Comparison of ENCODE assay signal across 8 mouse cellular contexts in the genomic region with DNA sequence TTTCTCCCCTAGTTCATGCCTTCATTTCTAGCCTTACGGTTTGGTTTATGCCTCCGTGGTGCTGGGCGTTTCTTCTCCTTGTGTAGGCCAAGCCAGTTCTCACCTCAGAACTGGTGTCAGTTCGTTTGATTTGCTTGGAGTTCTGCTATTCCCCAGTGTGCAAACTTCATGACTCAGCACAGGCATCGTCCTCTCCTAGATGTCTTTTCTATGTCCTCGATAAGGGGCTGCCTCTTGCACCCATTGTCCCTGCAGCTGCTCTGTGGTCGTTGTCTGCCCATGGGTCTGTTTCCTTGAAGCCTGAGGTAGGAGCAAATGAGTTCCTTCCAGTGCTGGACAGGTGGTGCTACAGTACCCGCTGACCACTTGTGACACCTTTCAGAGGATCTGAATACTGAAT. TPM values are rescaled to one million over a fixed set of nuclear protein-coding genes. Genes with fewer than 3 reads are reported as not detected.
DNase-seq lines count a peak whose midpoint lies in the region; ATAC-seq and TF ChIP-seq lines count a peak whose summit lies in the region.

No protein-coding gene starts in this region.

- peak overlapping the region; percentile 76 for H3K4me3 ChIP-seq in lung, embryonic 14.5 days (ENCODE audit: low read depth, low read length)
- peak overlapping the region; percentile 87 for H3K4me3 ChIP-seq in embryonic facial prominence, embryonic 10.5 days
- peak overlapping the region; percentile 82 for H3K4me3 ChIP-seq in hindbrain, embryonic 12.5 days
- peak overlapping the region; percentile 97 for H3K4me3 ChIP-seq in megakaryocyte, embryonic 14.5 days (replicated peaks)

- no peak for ATAC-seq in lung, embryonic 14.5 days (ENCODE audit: insufficient read depth)
- no peak for ATAC-seq in hindbrain, embryonic 12.5 days (ENCODE audit: low FRiP score)

- peak overlapping the region; percentile 90 for H3K9ac ChIP-seq in lung, embryonic 14.5 days
- peak overlapping the region; percentile 95 for H3K9ac ChIP-seq in hindbrain, embryonic 12.5 days

- no peak for DNase-seq in lung, embryonic 14.5 days
- no peak for DNase-seq in lung, adult 18-20 months
- no peak for DNase-seq in embryonic facial prominence, embryonic 10.5 days (ENCODE audit: low spot score)
- DNase-seq in right cerebral cortex, postnatal 25 days, result no peak
- DNase-seq in c-Kit-positive CD71-positive TER-119-positive erythroid progenitor cells, embryonic 14.5 days (ENCODE audit: low spot score), result no peak
- DNase-seq in left cerebral cortex, postnatal 10 days (ENCODE audit: extremely low spot score in 1 of 2, low spot score in 2 of 2), result no peak

- intact Hi-C loops in left cerebral cortex, postnatal 10 days (cut with DNase I), result no loop called here

- TF ChIP-seq CTCF in lung, embryonic 14.5 days (IDR thresholded peaks at IDR 0.05; ENCODE audit: low read depth), result no peak

- H3K4me2 ChIP-seq in lung, embryonic 14.5 days, result peak overlapping the region; percentile 93
- peak overlapping the region; percentile 80 for H3K4me2 ChIP-seq in hindbrain, embryonic 12.5 days (replicated peaks)

- no peaks in the 10 kb centered on the region for H3K4me1 ChIP-seq in lung, embryonic 14.5 days (ENCODE audit: insufficient read depth)
- H3K4me1 ChIP-seq in embryonic facial prominence, embryonic 10.5 days, result peaks cover 21% of the 10 kb centered on the region
- H3K4me1 ChIP-seq in hindbrain, embryonic 12.5 days, result peaks cover 16% of the 10 kb centered on the region
- H3K4me1 ChIP-seq in megakaryocyte, embryonic 14.5 days, result peaks cover 29% of the 10 kb centered on the region

- H3K9me3 ChIP-seq in lung, embryonic 14.5 days (ENCODE audit: low read depth, low read length), result no peaks in the 10 kb centered on the region
- H3K9me3 ChIP-seq in embryonic facial prominence, embryonic 10.5 days, result no peaks in the 10 kb centered on the region
- H3K9me3 ChIP-seq in hindbrain, embryonic 12.5 days (replicated peaks), result no peaks in the 10 kb centered on the region
- no peaks in the 10 kb centered on the region for H3K9me3 ChIP-seq in megakaryocyte, embryonic 14.5 days

- no peaks in the 10 kb centered on the region for H3K27me3 ChIP-seq in lung, embryonic 14.5 days (ENCODE audit: insufficient read depth, low read length)
- H3K27me3 ChIP-seq in embryonic facial prominence, embryonic 10.5 days (replicated peaks; ENCODE audit: low read depth, poor library complexity, severe bottlenecking), result no peaks in the 10 kb centered on the region
- H3K27me3 ChIP-seq in hindbrain, embryonic 12.5 days, result no peaks in the 10 kb centered on the region
- no peaks in the 10 kb centered on the region for H3K27me3 ChIP-seq in megakaryocyte, embryonic 14.5 days (replicated peaks)

- peak overlapping the region; percentile 86; the same call in 1 of the 2 replicates for H3K27ac ChIP-seq in lung, embryonic 14.5 days (ENCODE audit: low read depth)
- H3K27ac ChIP-seq in embryonic facial prominence, embryonic 10.5 days (replicated peaks), result peak overlapping the region; percentile 96
- peak overlapping the region; percentile 86 for H3K27ac ChIP-seq in hindbrain, embryonic 12.5 days

- peaks cover 18% of the 10 kb centered on the region for H3K36me3 ChIP-seq in lung, embryonic 14.5 days (ENCODE audit: insufficient read depth)
- peaks cover 39% of the 10 kb centered on the region for H3K36me3 ChIP-seq in embryonic facial prominence, embryonic 10.5 days (replicated peaks)
- H3K36me3 ChIP-seq in hindbrain, embryonic 12.5 days, result peaks cover 17% of the 10 kb centered on the region
- peaks cover 53% of the 10 kb centered on the region for H3K36me3 ChIP-seq in megakaryocyte, embryonic 14.5 days (replicated peaks; ENCODE audit: low read length)

- 14% methylated on average over 8 of the region's 8 CpGs for WGBS in lung, embryonic 14.5 days
- WGBS in embryonic facial prominence, embryonic 10.5 days, result 26% methylated on average over 8 of the region's 8 CpGs
- 22% methylated on average over 8 of the region's 8 CpGs for WGBS in hindbrain, embryonic 12.5 days

RNA-seq across cellular contexts. Expression of a gene that starts 0.8 kb away (rescaled TPM):
- 31.1 and 31.4 TPM in 2 replicates for polyA plus RNA-seq in lung, embryonic 14.5 days (2014; fragmentation: Nextera tagmentation; extraction: Ambion mirVana)
- 31.4 and 34.7 TPM in 2 replicates for polyA plus RNA-seq in embryonic facial prominence, embryonic 10.5 days (2016; fragmentation: Nextera tagmentation; extraction: Ambion mirVana)
- 24.7 and 29.7 TPM in 2 replicates for polyA plus RNA-seq in hindbrain, embryonic 12.5 days (2016; fragmentation: Nextera tagmentation; extraction: Ambion mirVana)
- polyA plus RNA-seq in megakaryocyte, embryonic 14.5 days (2012; ENCODE audit: insufficient read depth, low replicate concordance), result 24.8 and 45.3 TPM in 2 replicates
- 10 to 100 TPM; 31.7 to 35.9 TPM for total RNA-seq in left cerebral cortex, postnatal 10 days (2021)

RNA-seq across cellular contexts. Expression of a gene that starts 41.3 kb away (rescaled TPM):
- polyA plus RNA-seq in lung, embryonic 14.5 days (2014; fragmentation: Nextera tagmentation; extraction: Ambion mirVana), result 14.3 and 15.7 TPM in 2 replicates
- 25.0 and 25.8 TPM in 2 replicates for polyA plus RNA-seq in embryonic facial prominence, embryonic 10.5 days (2016; fragmentation: Nextera tagmentation; extraction: Ambion mirVana)
- polyA plus RNA-seq in hindbrain, embryonic 12.5 days (2016; fragmentation: Nextera tagmentation; extraction: Ambion mirVana), result 6.7 and 8.5 TPM in 2 replicates
- polyA plus RNA-seq in megakaryocyte, embryonic 14.5 days (2012; ENCODE audit: insufficient read depth, low replicate concordance), result 0.80 and 3.7 TPM in 2 replicates
- total RNA-seq in left cerebral cortex, postnatal 10 days (2021), result under 1 TPM; 0.32 to 0.99 TPM

RNA-seq across cellular contexts. Expression of a gene that starts 41.4 kb away (rescaled TPM):
- polyA plus RNA-seq in lung, embryonic 14.5 days (2014; fragmentation: Nextera tagmentation; extraction: Ambion mirVana), result 92.0 and 96.2 TPM in 2 replicates
- 117 and 122 TPM in 2 replicates for polyA plus RNA-seq in embryonic facial prominence, embryonic 10.5 days (2016; fragmentation: Nextera tagmentation; extraction: Ambion mirVana)
- polyA plus RNA-seq in hindbrain, embryonic 12.5 days (2016; fragmentation: Nextera tagmentation; extraction: Ambion mirVana), result 91.8 and 94.5 TPM in 2 replicates
- polyA plus RNA-seq in megakaryocyte, embryonic 14.5 days (2012; ENCODE audit: insufficient read depth, low replicate concordance), result 1.5 and 5.3 TPM in 2 replicates
- total RNA-seq in left cerebral cortex, postnatal 10 days (2021), result 10 to 100 TPM; 42.7 to 43.5 TPM

Comparison
In these comparisons a context has a peak if more than half of its experiments do, and no peak if none do; other contexts are left out.
1. RNA of a gene that starts 41.4 kb away (polyA plus RNA-seq): 117 to 122 TPM in embryonic facial prominence, embryonic 10.5 days, 92.0 to 96.2 TPM in lung, embryonic 14.5 days and 91.8 to 94.5 TPM in hindbrain, embryonic 12.5 days; 1.5 to 5.3 TPM in megakaryocyte, embryonic 14.5 days; every median in the first group is over 10 times any median in the second.
2. Peak in every context shown above with its lines, with median percentiles within 50 percentile points of each other: H3K27ac ChIP-seq and H3K4me3 ChIP-seq.